ENCODE assay signal across 8 mouse cellular contexts in genomic region chr9:27154763-27155530, GRCm38 (mm10). TPM values are rescaled to one million over a fixed set of nuclear protein-coding genes. Genes with fewer than 3 reads are reported as not detected.
DNase-seq lines count a peak whose midpoint lies in the region; TF ChIP-seq lines count a peak whose summit lies in the region.

Gene Jam3 (minus strand): TSS chr9:27155421.

- peak within 1 kb of the TSS; percentile 92 for H3K27ac ChIP-seq in layer of hippocampus, adult 2 months

- no peak for TF ChIP-seq CTCF in layer of hippocampus, adult 2 months (conservative IDR thresholded peaks at IDR 0.05)

- peak within 1 kb of the TSS; percentile 87 for H3K4me3 ChIP-seq in layer of hippocampus, adult 2 months

- DNase-seq in ES-CJ7 (ENCODE audit: low read depth, low spot score): peak; percentile 96
- peak; percentile 91 to 92 for DNase-seq in cerebellum, adult 18-20 months
- DNase-seq in forelimb bud, embryonic 11.5 days (ENCODE audit: low read depth, low spot score): peak; percentile 97
- peak; percentile 90 to 91 for DNase-seq in heart, postnatal 36 days
- DNase-seq in layer of hippocampus, adult 2 months (ENCODE audit: low spot score in 2 of 2): peak; percentile 93 to 95
- DNase-seq in lung, adult 18-20 months: peak; percentile 71 to 82
- peak; percentile 91 for DNase-seq in ovary, postnatal 14 days (ENCODE audit: low spot score)
- DNase-seq in thymus, postnatal 36 days: peak; percentile 27 to 45

- intact Hi-C loops in heart, postnatal 36 days (cut with DNase I): loop anchor here (2.0 kb wide), 2 partner anchors 22 to 46 kb away; no protein-coding TSS in a partner anchor

RNA-seq across cellular contexts. Expression of gene Jam3, which starts in this region (rescaled TPM):
- 10 to 100 TPM; 14.3 to 18.3 TPM for total RNA-seq in heart, postnatal 36 days (2021)
- total RNA-seq in layer of hippocampus, adult 2 months (2021): 10 to 100 TPM; 36.4 to 42.3 TPM

Comparison
In these comparisons a context has a peak if more than half of its experiments do, and no peak if none do; other contexts are left out.
1. Peak in every context shown above with its lines: DNase-seq, H3K4me3 ChIP-seq and H3K27ac ChIP-seq.
2. DNase-seq: peak in every context shown above with its lines; median percentile 97 in forelimb bud, embryonic 11.5 days; 96 in ES-CJ7; 94 in layer of hippocampus, adult 2 months; 92 in cerebellum, adult 18-20 months; 91 in ovary, postnatal 14 days; 90 in heart, postnatal 36 days; 76 in lung, adult 18-20 months; 36 in thymus, postnatal 36 days.